Mouse (Mus musculus) forebrain, embryonic 14.5 days (tissue): ENCODE data around the gene Iffo2. TPM values are rescaled to one million over a fixed set of nuclear protein-coding genes. Genes with fewer than 3 reads are reported as not detected.

Experiments used
- ATAC-seq: fragments of 200-750 bp; cut with Nextera tagmentation; 2 replicates; pipeline ENCODE4 v1.8.0; 2017; ENCODE audit warnings: mild to moderate bottlenecking, moderate library complexity
- DNase-seq: peaks from one replicate; pipeline ENCODE4 v3.0.0-alpha.2; 2015; ENCODE audit warnings: low spot score
- H3K27ac ChIP-seq: fragments of 300-500 bp; sonication (generic); 2 replicates; pipeline ENCODE4 v1.5.1; 2014; ENCODE audit warnings: low read depth, mild to moderate bottlenecking, control low read depth, low read length, moderate library complexity
- H3K27me3 ChIP-seq: fragments of 300-500 bp; sonication (generic); replicated peaks from 2 replicates; pipeline ENCODE4 v1.6.1; 2014; ENCODE audit warnings: low read length, control low read depth, mixed read lengths; ENCODE audit not compliant: control insufficient read depth, insufficient read depth
- H3K36me3 ChIP-seq: fragments of 300-500 bp; sonication (generic); 2 replicates; pipeline ENCODE4 v1.6.1; 2014; ENCODE audit warnings: low read length, control low read depth; ENCODE audit not compliant: control insufficient read depth, insufficient read depth
- H3K4me1 ChIP-seq: fragments of 300-500 bp; sonication (generic); 2 replicates; pipeline ENCODE4 v1.6.1; 2014; ENCODE audit warnings: antibody characterized with exemption, low read length, control low read depth; ENCODE audit not compliant: control insufficient read depth, insufficient read depth
- H3K4me2 ChIP-seq: fragments of 300-500 bp; sonication (generic); 2 replicates; pipeline ENCODE4 v1.6.1; 2014; ENCODE audit warnings: mild to moderate bottlenecking, control low read depth, low read length
- H3K4me3 ChIP-seq: fragments of 300-500 bp; sonication (generic); 2 replicates; pipeline ENCODE4 v1.5.1; 2014; ENCODE audit warnings: low read depth, low read length, control low read depth
- H3K9ac ChIP-seq: fragments of 300-500 bp; sonication (generic); 2 replicates; pipeline ENCODE4 v1.6.1; 2014; ENCODE audit warnings: mild to moderate bottlenecking, low read length, control low read depth, moderate library complexity
- H3K9me3 ChIP-seq: fragments of 300-500 bp; sonication (generic); replicated peaks from 2 replicates; pipeline ENCODE4 v1.6.1; 2016; ENCODE audit warnings: low read length, control low read depth, mixed read lengths; ENCODE audit not compliant: control insufficient read depth
- WGBS: fragments of 180-500 bp; shearing (Covaris S2); extraction: QIAGEN DNeasy Blood & Tissue Kit; methylation state at CpG from one replicate; pipeline ENCODE4 v1.1.7; 2014; 5-methylcytosine and 5-hydroxymethylcytosine counted together
- polyA plus RNA-seq: library from polyadenylated mRNA; unstranded; fragments of >200 nt; fragmentation: Nextera tagmentation; extraction: Ambion mirVana; gene quantifications from 2 replicates; pipeline ENCODE4 v1.2.1, GENCODE M21; 2014

Iffo2 gene
- polyA plus RNA-seq, 1 experiment from 2014 or later: 3.1 TPM

- no peak overlapping the region for H3K4me2 ChIP-seq
- 0 out of 2 replicates have a peak, but pooled peaks cover 11% of the 10 kb centered on the region for H3K36me3 ChIP-seq
- no peaks in the 10 kb centered on the region for H3K27me3 ChIP-seq
- 92% methylated on average over 21 of the region's 21 CpGs for WGBS
- ATAC-seq (no peak), DNase-seq (no peak)
- H3K27ac ChIP-seq: no peak overlapping the region
- H3K4me1 ChIP-seq: peaks cover 5% of the 10 kb centered on the region; the same call in 1 of the 2 replicates
- H3K4me3 ChIP-seq: no peak overlapping the region
- H3K9ac ChIP-seq: no peak overlapping the region
- H3K9me3 ChIP-seq: no peaks in the 10 kb centered on the region; the same call in 1 of the 2 replicates
These were observed 84.3 kb downstream of the Iffo2 start for GRCm38 (mm10) chr4:139614524-139615260.

- Histone ChIP-seq H3K9ac (peak overlapping the region; percentile 69), H3K4me2 (peak overlapping the region; percentile 72), H3K27ac (peak overlapping the region; percentile 46; the same call in 1 of the 2 replicates), H3K36me3 (0 out of 2 replicates have a peak, but pooled peaks cover 11% of the 10 kb centered on the region), H3K27me3 (no peaks in the 10 kb centered on the region), H3K9me3 (no peaks in the 10 kb centered on the region; the same call in 1 of the 2 replicates), H3K4me3 (peak overlapping the region; percentile 42), H3K4me1 (peaks cover 5% of the 10 kb centered on the region; the same call in 1 of the 2 replicates)
- peak; percentile 88 for ATAC-seq
- 4% methylated on average over 24 of the region's 24 CpGs for WGBS
- peak; percentile 84 for DNase-seq
These were observed 86.1 kb downstream of the Iffo2 start for GRCm38 (mm10) chr4:139616276-139617000.

- Histone ChIP-seq H3K4me2 (peak overlapping the region; percentile 72), H3K27me3 (no peaks in the 10 kb centered on the region), H3K27ac (0 out of 2 replicates have a peak overlapping the region, but pooled peaks have one; percentile 46), H3K4me1 (peaks cover 5% of the 10 kb centered on the region; the same call in 1 of the 2 replicates), H3K36me3 (0 out of 2 replicates have a peak, but pooled peaks cover 11% of the 10 kb centered on the region), H3K4me3 (peak overlapping the region; percentile 42), H3K9me3 (no peaks in the 10 kb centered on the region; the same call in 1 of the 2 replicates), H3K9ac (peak overlapping the region; percentile 69; the same call in 1 of the 2 replicates)
- ATAC-seq (0 out of 2 replicates have a peak, but pooled peaks have one; percentile 6), DNase-seq (no peak)
- 50% methylated on average over 3 of the region's 3 CpGs for WGBS
These were observed 86.6 kb downstream of the Iffo2 start for GRCm38 (mm10) chr4:139617001-139617364.

GRCm38 (mm10) chr4:139619765-139620164 is 89.4 kb downstream of the Iffo2 start:
- H3K4me2 ChIP-seq: no peak overlapping the region
- no peak for ATAC-seq
- no peak overlapping the region for H3K4me3 ChIP-seq
- 67% methylated on average over 6 of the region's 6 CpGs for WGBS
- no peak overlapping the region for H3K9ac ChIP-seq
- no peaks in the 10 kb centered on the region for H3K27me3 ChIP-seq
- H3K4me1 ChIP-seq: peaks cover 15% of the 10 kb centered on the region; the same call in 1 of the 2 replicates
- DNase-seq: no peak
- no peaks in the 10 kb centered on the region for H3K9me3 ChIP-seq
- no peak overlapping the region for H3K27ac ChIP-seq
- H3K36me3 ChIP-seq: 0 out of 2 replicates have a peak, but pooled peaks cover 2% of the 10 kb centered on the region

- peak within 1 kb of the TSS; percentile 78 for H3K27ac ChIP-seq
- peaks cover 10% of the 10 kb centered on the region; the same call in 1 of the 2 replicates for H3K4me1 ChIP-seq
- H3K9me3 ChIP-seq: no peaks in the 10 kb centered on the region
- H3K4me3 ChIP-seq: peak within 1 kb of the TSS; percentile 68
- peak within 1 kb of the TSS; percentile 80 for H3K4me2 ChIP-seq
- WGBS: under 1% methylated on average over 35 of the region's 38 CpGs
- peak; percentile 99 for DNase-seq
- no peaks in the 10 kb centered on the region for H3K36me3 ChIP-seq
- peak within 1 kb of the TSS; percentile 82 for H3K9ac ChIP-seq
- ATAC-seq: peak; percentile 100
- H3K27me3 ChIP-seq: no peaks in the 10 kb centered on the region
These were observed 92.3 kb downstream of the Iffo2 start, which contains the start of gene Aldh4a1 for GRCm38 (mm10) chr4:139622373-139623282. Aldh4a1 (plus strand) TSS chr4:139622866.

- H3K9ac ChIP-seq: peak overlapping the region; percentile 82
- H3K4me2 ChIP-seq: peak overlapping the region; percentile 80
- no peaks in the 10 kb centered on the region for H3K9me3 ChIP-seq
- WGBS: 25% methylated on average over 21 of the region's 21 CpGs
- DNase-seq (no peak), ATAC-seq (no peak)
- peak overlapping the region; percentile 68 for H3K4me3 ChIP-seq
- peaks cover 10% of the 10 kb centered on the region; the same call in 1 of the 2 replicates for H3K4me1 ChIP-seq
- H3K27ac ChIP-seq: 0 out of 2 replicates have a peak overlapping the region, but pooled peaks have one; percentile 78
- H3K27me3 ChIP-seq: no peaks in the 10 kb centered on the region
- H3K36me3 ChIP-seq: no peaks in the 10 kb centered on the region
These were observed 93.2 kb downstream of the Iffo2 start for GRCm38 (mm10) chr4:139623434-139624115.

- Histone ChIP-seq H3K4me3 (peak overlapping the region; percentile 68; the same call in 1 of the 2 replicates), H3K27me3 (no peaks in the 10 kb centered on the region)
These were observed 93.8 kb downstream of the Iffo2 start for GRCm38 (mm10) chr4:139624116-139624489.

More at GRCm38 (mm10) chr4:139624116-139624489, 93.8 kb downstream of the Iffo2 start:
- H3K4me2 ChIP-seq: peak overlapping the region; percentile 80
- WGBS: 65% methylated on average over 5 of the region's 5 CpGs
- DNase-seq (no peak), ATAC-seq (no peak)
- H3K9ac ChIP-seq: peak overlapping the region; percentile 82; the same call in 1 of the 2 replicates
- no peaks in the 10 kb centered on the region for H3K36me3 ChIP-seq
- no peak overlapping the region for H3K27ac ChIP-seq
- no peaks in the 10 kb centered on the region for H3K9me3 ChIP-seq
- peaks cover 10% of the 10 kb centered on the region; the same call in 1 of the 2 replicates for H3K4me1 ChIP-seq
